Mouse (Mus musculus): ENCODE results near the gene Itfg1.

DNA sequence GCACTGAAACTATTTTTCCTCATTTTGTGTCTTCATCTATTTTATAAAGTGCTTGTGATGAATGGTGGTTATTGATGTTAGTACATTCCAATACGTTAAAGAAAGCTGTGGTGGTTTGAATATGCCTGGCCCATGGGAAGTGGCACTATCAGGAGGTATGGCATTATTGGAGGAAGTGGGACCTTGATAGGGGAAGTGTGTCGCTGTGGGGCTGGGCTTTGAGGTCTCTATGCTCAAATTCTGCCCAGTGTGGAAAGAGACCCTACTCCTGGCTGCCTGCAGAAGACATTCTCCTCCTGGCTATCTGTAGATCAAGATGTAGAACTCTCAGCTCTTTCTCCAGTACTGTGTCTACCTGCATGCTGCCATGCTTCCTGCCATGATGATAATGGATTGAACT is 133.7 kb downstream of the Itfg1 start:
- TF ChIP-seq CTCF (IDR thresholded peaks at IDR 0.05; ENCODE audit: low read depth) (no peak), EP300 (IDR thresholded peaks at IDR 0.05; ENCODE audit: low read depth) (no peak)

Data from liver, embryonic 14.5 days (tissue).